Mouse (Mus musculus) embryonic facial prominence, embryonic 11.5 days (tissue): Measurements from ENCODE around the gene Col28a1. TPM values are rescaled to one million over a fixed set of nuclear protein-coding genes. Genes with fewer than 3 reads are reported as not detected.

Experiments
- ATAC-seq: fragments of 200-750 bp; cut with Nextera tagmentation; replicated peaks from 2 replicates; pipeline ENCODE4 v1.8.0; 2017; ENCODE audit warnings: low read depth; ENCODE audit not compliant: insufficient number of reproducible peaks, low FRiP score, low TSS enrichment
- DNase-seq: peaks from one replicate; pipeline ENCODE4 v3.0.0-alpha.2; 2015; ENCODE audit warnings: low spot score
- H3K27ac ChIP-seq: fragments of 300-500 bp; sonication (generic); replicated peaks from 2 replicates; pipeline ENCODE4 v1.5.1; 2014; ENCODE audit warnings: mild to moderate bottlenecking, low read depth, low read length, control low read depth
- H3K27me3 ChIP-seq: fragments of 300-500 bp; sonication (generic); 2 replicates; pipeline ENCODE4 v1.6.1; 2014; ENCODE audit warnings: mild to moderate bottlenecking, low read length, moderate library complexity, mixed read lengths; ENCODE audit not compliant: control insufficient read depth, insufficient read depth
- H3K36me3 ChIP-seq: fragments of 300-500 bp; sonication (generic); replicated peaks from 2 replicates; pipeline ENCODE4 v1.6.1; 2014; ENCODE audit warnings: low read depth, mild to moderate bottlenecking, low read length, moderate library complexity, mixed read lengths; ENCODE audit not compliant: control insufficient read depth, insufficient read depth
- H3K4me1 ChIP-seq: fragments of 300-500 bp; sonication (generic); 2 replicates; pipeline ENCODE4 v1.6.1; 2014; ENCODE audit warnings: low read length, mixed read lengths; ENCODE audit not compliant: control insufficient read depth, insufficient read depth
- H3K4me2 ChIP-seq: fragments of 300-500 bp; sonication (generic); 2 replicates; pipeline ENCODE4 v1.6.1; 2014; ENCODE audit warnings: low read depth, mild to moderate bottlenecking, control low read depth, low read length, moderate library complexity
- H3K4me3 ChIP-seq: fragments of 300-500 bp; sonication (generic); 2 replicates; pipeline ENCODE4 v1.5.1; 2014; ENCODE audit warnings: low read depth, low read length, control low read depth
- H3K9ac ChIP-seq: fragments of 300-500 bp; sonication (generic); replicated peaks from 2 replicates; pipeline ENCODE4 v1.6.1; 2014; ENCODE audit warnings: mild to moderate bottlenecking, control low read depth, low read length
- H3K9me3 ChIP-seq: fragments of 300-500 bp; sonication (generic); replicated peaks from 2 replicates; pipeline ENCODE4 v1.6.1; 2016; ENCODE audit warnings: mild to moderate bottlenecking, low read length, inconsistent platforms, mixed read lengths; ENCODE audit not compliant: control insufficient read depth
- WGBS: fragments of 180-500 bp; shearing (Covaris S2); extraction: QIAGEN DNeasy Blood & Tissue Kit; methylation state at CpG from one replicate; pipeline ENCODE4 v1.1.7; 2014; 5-methylcytosine and 5-hydroxymethylcytosine counted together
- polyA plus RNA-seq: library from polyadenylated mRNA; unstranded; fragments of >200 nt; fragmentation: Nextera tagmentation; extraction: Ambion mirVana; gene quantifications from 2 replicates; pipeline ENCODE4 v1.2.1, GENCODE M21; 2014

Col28a1 gene
- 0.17 and 0.34 TPM in 2 replicates for polyA plus RNA-seq

DNA sequence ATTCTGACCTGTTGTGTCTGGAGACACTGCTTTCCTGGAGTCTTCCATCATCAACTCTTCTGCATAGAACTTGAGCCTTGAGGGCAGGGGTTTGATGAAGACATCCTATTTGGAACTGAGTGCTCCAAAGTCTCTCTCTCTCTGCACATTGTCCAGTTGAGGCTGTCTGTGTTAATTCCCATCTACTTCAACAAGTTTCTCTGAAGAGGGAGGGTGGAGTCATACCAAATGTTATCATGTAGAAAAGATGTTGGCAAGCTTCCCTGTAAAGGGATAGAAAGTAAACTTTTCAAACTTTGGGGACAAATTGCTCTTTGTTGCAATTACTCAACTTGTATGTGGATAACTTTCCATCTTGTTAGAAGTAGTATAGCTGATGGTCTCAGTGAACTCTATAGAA lies at the start of gene Col28a1:
Gene Col28a1, minus strand, starts transcription at position 101 of the 400 bp plus-strand sequence.
- ATAC-seq (no peak), DNase-seq (no peak)
- Histone ChIP-seq H3K36me3 (no peaks in the 10 kb centered on the region), H3K27me3 (no peaks in the 10 kb centered on the region), H3K4me1 (no peaks in the 10 kb centered on the region), H3K27ac (no peak within 1 kb of the TSS), H3K4me2 (no peak within 1 kb of the TSS), H3K9ac (no peak within 1 kb of the TSS), H3K9me3 (no peaks in the 10 kb centered on the region), H3K4me3 (no peak within 1 kb of the TSS)

DNA sequence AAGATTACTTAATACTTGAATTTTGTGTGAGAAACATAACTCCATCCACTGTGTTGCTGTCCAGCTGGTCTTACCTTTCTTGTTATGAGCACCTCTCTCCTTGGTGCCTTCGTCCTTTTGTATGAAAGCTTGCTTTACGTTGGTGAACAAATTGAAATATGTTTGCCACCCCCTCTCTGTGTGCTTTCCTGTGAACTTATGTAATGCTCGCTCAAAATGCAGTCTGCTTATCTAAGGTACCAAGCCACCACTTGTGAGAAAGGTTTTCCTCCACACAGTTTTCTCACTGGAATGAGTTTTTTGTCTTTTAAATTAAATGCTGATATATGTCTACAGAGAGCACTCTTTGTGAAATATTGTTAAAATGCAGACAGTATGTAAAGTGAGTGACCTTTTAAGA lies 36.2 kb upstream of the Col28a1 start:
- 90% methylated on average over 3 of the region's 3 CpGs for WGBS
- Histone ChIP-seq H3K4me2 (no peak overlapping the region), H3K9me3 (no peaks in the 10 kb centered on the region), H3K27me3 (no peaks in the 10 kb centered on the region), H3K4me1 (no peaks in the 10 kb centered on the region), H3K36me3 (no peaks in the 10 kb centered on the region; the same call in none of the 2 replicates), H3K27ac (no peak overlapping the region), H3K4me3 (no peak overlapping the region), H3K9ac (no peak overlapping the region)
- DNase-seq = no peak
- no peak for ATAC-seq

GRCm38 (mm10) chr6:8227035-8227434 lies 34.6 kb upstream of the Col28a1 start:
- no peak overlapping the region for H3K4me2 ChIP-seq
- H3K27ac ChIP-seq = no peak overlapping the region
- no peak overlapping the region for H3K4me3 ChIP-seq
- no peaks in the 10 kb centered on the region for H3K4me1 ChIP-seq
- no peaks in the 10 kb centered on the region for H3K27me3 ChIP-seq
- WGBS = 86% methylated on average over 3 of the region's 3 CpGs
- H3K9me3 ChIP-seq = no peaks in the 10 kb centered on the region
- H3K9ac ChIP-seq = no peak overlapping the region
- ATAC-seq (no peak), DNase-seq (no peak)
- no peaks in the 10 kb centered on the region; the same call in 1 of the 2 replicates for H3K36me3 ChIP-seq

DNA sequence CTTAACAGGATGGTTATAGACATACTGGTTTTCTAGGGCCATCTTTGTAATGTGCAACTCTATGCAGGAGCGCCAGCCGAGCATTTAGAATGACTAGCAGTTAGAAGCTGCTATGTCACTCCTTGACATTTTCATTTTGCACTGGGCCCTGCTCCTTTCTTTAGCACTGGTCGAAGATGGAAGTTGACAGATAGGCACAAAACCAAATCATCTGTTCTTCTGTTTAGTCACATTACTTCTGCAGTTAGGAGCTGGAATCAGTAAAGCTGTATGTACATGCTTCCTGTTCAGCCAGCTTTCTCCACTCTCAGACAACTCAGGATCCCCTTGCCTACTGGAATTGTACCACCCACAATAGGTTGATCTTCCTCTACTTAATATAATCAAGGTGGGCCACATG lies 18.2 kb upstream of the Col28a1 start:
- Histone ChIP-seq H3K4me2 (no peak overlapping the region), H3K27me3 (no peaks in the 10 kb centered on the region), H3K36me3 (no peaks in the 10 kb centered on the region), H3K9ac (no peak overlapping the region), H3K4me3 (no peak overlapping the region), H3K4me1 (no peaks in the 10 kb centered on the region), H3K9me3 (no peaks in the 10 kb centered on the region), H3K27ac (no peak overlapping the region)
- DNase-seq (no peak), ATAC-seq (no peak)
- WGBS = 89% methylated on average over 3 of the region's 3 CpGs

GRCm38 (mm10) chr6:8209866-8210186 lies 17.4 kb upstream of the Col28a1 start:
- peak overlapping the region; percentile 51 for H3K4me2 ChIP-seq
- peak overlapping the region; percentile 81 for H3K4me3 ChIP-seq
- no peak for DNase-seq
- no peaks in the 10 kb centered on the region for H3K27me3 ChIP-seq
- H3K4me1 ChIP-seq = no peaks in the 10 kb centered on the region
- no peaks in the 10 kb centered on the region for H3K36me3 ChIP-seq
- peak overlapping the region; percentile 90 for H3K9ac ChIP-seq
- no peaks in the 10 kb centered on the region for H3K9me3 ChIP-seq
- ATAC-seq = no peak
- WGBS = 12% methylated on average over 10 of the region's 10 CpGs
- H3K27ac ChIP-seq = no peak overlapping the region

- under 1% methylated on average over 56 of the region's 90 CpGs for WGBS
- Histone ChIP-seq H3K4me1 (no peaks in the 10 kb centered on the region), H3K4me2 (peak within 1 kb of the TSS; percentile 51), H3K9ac (peak within 1 kb of the TSS; percentile 90), H3K27ac (peak within 1 kb of the TSS; percentile 90), H3K27me3 (no peaks in the 10 kb centered on the region), H3K36me3 (no peaks in the 10 kb centered on the region), H3K9me3 (no peaks in the 10 kb centered on the region), H3K4me3 (peak within 1 kb of the TSS; percentile 81)
- DNase-seq (peak; percentile 95), ATAC-seq (peak; percentile 99)
Measured at GRCm38 (mm10) chr6:8209047-8209865, 16.8 kb upstream of the Col28a1 start, which contains the start of gene Mios. Gene Mios (plus strand): TSS chr6:8209222.

DNA sequence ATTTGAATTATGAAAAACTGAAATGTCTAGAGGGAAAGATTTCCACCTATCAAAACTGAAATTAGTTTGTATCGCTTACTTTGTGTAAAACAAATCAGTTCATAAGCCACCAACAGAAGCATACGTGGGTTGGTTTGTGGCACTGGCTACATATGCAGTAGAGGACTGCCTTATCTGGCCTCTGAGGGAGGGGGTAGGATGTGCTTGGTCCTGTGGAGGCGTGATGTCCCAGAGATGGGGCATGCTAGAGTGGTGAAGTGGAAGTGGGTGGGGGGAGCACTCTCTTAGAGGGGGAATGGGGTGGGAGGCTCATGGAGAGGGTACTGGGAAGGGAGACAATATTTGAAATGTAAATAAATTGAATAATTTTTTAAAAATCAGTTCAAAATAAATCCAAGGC lies 2.5 kb downstream of the Col28a1 start:
- H3K36me3 ChIP-seq = no peaks in the 10 kb centered on the region
- no peak overlapping the region for H3K27ac ChIP-seq
- H3K4me1 ChIP-seq = no peaks in the 10 kb centered on the region
- DNase-seq (no peak), ATAC-seq (no peak)
- no peaks in the 10 kb centered on the region for H3K9me3 ChIP-seq
- WGBS = 66% methylated on average over 3 of the region's 3 CpGs
- H3K9ac ChIP-seq = no peak overlapping the region
- no peaks in the 10 kb centered on the region for H3K27me3 ChIP-seq
- H3K4me2 ChIP-seq = no peak overlapping the region
- H3K4me3 ChIP-seq = no peak overlapping the region

- peak; percentile 63 for DNase-seq
- WGBS = 88% methylated on average over 3 of the region's 3 CpGs
- Histone ChIP-seq H3K4me3 (no peak overlapping the region), H3K4me2 (no peak overlapping the region), H3K27me3 (no peaks in the 10 kb centered on the region), H3K4me1 (no peaks in the 10 kb centered on the region), H3K9ac (no peak overlapping the region), H3K36me3 (no peaks in the 10 kb centered on the region), H3K27ac (no peak overlapping the region), H3K9me3 (no peaks in the 10 kb centered on the region)
- no peak for ATAC-seq
Measured at GRCm38 (mm10) chr6:8188599-8189233, 3.7 kb downstream of the Col28a1 start.
